1 mouse cellular context compared by ENCODE assay signal in genomic region chr8:84997649-84998295, GRCm38 (mm10).
A peak's percentile ranks its signal among the peaks of the same experiment; 100 is the strongest.
TF ChIP-seq lines count a peak whose summit lies in the region.

No protein-coding gene starts in this region.

TF ChIP-seq in MEL, 35 proteins besides CTCF, POLR2A, EP300 and RAD21 (continued from another document):
- peak; percentile 43; the same call in 1 of the 2 replicates for TF ChIP-seq TCF12 (IDR thresholded peaks at IDR 0.05; ENCODE audit: low read depth, low read length)
- TF ChIP-seq USF1 (IDR thresholded peaks at IDR 0.05; ENCODE audit: low read depth, low read length): 0 out of 2 replicates have a peak, but pooled peaks have one; percentile 34
- TF ChIP-seq TAL1 (IDR thresholded peaks at IDR 0.05; ENCODE audit: low read length): no peak
- no peak for TF ChIP-seq E2F4 (IDR thresholded peaks at IDR 0.05; ENCODE audit: borderline replicate concordance, low read depth, low read length)
- TF ChIP-seq GATA1 (IDR thresholded peaks at IDR 0.05; ENCODE audit: low read depth, low read length): no peak
- TF ChIP-seq MAX (IDR thresholded peaks at IDR 0.05; ENCODE audit: low read length): peak; percentile 53
- TF ChIP-seq NRF1 (IDR thresholded peaks at IDR 0.05; ENCODE audit: insufficient read depth, low read depth, low read length, poor library complexity, severe bottlenecking): no peak
- TF ChIP-seq USF2 (IDR thresholded peaks at IDR 0.05; ENCODE audit: borderline replicate concordance in 1 of 2, insufficient read depth in 1 of 2, low read depth in 1 of 2, low read length in 2 of 2): no peak
- TF ChIP-seq ETS1 (IDR thresholded peaks at IDR 0.05; ENCODE audit: low read depth, low read length): peak; percentile 64; the same call in 1 of the 2 replicates
- no peak for TF ChIP-seq KAT2A (conservative IDR thresholded peaks at IDR 0.05; ENCODE audit: low read depth, low read length)
- TF ChIP-seq ELF1 (IDR thresholded peaks at IDR 0.05; ENCODE audit: low read depth, low read length): peak; percentile 65; the same call in 1 of the 2 replicates
- TF ChIP-seq SMC3 (IDR thresholded peaks at IDR 0.05; ENCODE audit: low read depth, low read length): peak; percentile 92
- no peak for TF ChIP-seq POLR2AphosphoS2 (IDR thresholded peaks at IDR 0.05; ENCODE audit: low read length)
- peak; percentile 68 for TF ChIP-seq ZC3H11A (IDR thresholded peaks at IDR 0.05; ENCODE audit: low read depth, low read length)
- TF ChIP-seq POLR2AphosphoS5 (IDR thresholded peaks at IDR 0.05; ENCODE audit: borderline replicate concordance, low read depth, low read length): no peak
- no peak for TF ChIP-seq CHD2 (IDR thresholded peaks at IDR 0.05; ENCODE audit: low read length)
- TF ChIP-seq MXI1 (IDR thresholded peaks at IDR 0.05; ENCODE audit: low read depth, low read length): peak; percentile 80
TF ChIP-seq in MEL: peak in this region for 18.
